Mouse (Mus musculus): Measurements from ENCODE around the gene Orai3. TPM values are rescaled to one million over a fixed set of nuclear protein-coding genes. Genes with fewer than 3 reads are reported as not detected.

Gene Orai3
- total RNA-seq, 2 experiments from 2014 or later: 19.8 to 22.5 TPM

DNA sequence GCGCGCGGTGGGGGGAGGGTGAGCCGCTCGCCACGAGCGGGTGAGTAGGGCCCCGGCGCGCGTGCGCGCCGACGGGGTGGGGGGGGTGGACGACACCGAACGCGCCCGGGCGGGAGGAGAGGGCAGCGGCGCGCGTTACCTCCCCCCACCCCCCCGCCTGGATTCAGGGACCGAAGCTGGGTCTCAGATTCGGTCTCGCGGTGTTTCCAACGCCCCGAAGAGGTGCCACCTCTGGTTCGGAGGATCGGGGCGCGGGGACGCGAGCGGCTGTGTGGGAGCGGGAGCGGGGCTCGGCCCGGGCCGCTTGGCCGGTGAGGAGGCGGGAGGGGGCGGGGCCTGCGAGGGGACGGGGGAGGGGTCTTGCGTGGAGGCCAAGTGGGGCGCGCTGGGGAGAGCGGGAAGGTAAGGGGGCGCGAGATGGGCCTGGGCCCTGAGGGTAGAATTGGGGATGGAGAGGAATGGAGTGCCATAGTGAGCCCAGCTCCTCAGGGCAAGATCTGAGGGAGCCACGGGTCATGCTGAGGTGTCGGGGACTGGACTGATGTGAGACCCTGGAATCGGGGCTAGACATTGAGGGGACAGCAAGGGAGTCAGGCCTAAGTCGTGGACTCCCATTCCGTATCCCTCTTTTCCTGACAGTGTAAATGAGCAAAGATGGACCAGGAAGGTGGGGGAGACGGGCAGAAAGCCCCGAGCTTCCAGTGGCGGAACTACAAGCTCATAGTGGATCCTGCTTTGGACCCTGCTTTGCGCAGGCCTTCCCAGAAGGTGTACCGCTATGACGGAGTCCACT is 8.1 kb downstream of the Orai3 start:
- intact Hi-C loops (cut with DNase I): no loop called here
- no peak for DNase-seq (ENCODE audit: low spot score in 2 of 2)

DNA sequence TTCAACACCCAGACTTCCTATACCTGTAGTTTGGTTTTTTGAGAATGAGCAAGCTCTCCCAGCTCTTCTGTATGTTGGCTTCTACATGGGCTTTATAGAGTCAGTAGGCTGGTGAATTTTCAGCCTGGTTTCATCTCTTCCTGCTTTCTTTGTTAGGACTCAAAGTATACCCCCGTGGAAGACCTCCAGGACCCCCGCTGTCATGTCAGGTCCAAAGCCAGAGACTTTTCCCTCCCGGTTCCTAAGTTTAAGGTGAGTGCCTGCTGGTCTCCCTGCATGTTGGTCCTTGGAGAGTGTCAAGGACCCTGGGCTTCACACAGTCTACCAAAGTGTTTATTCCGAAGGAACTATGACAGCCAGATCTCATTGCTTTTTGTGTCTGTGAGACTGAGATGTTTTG is 8.7 kb downstream of the Orai3 start:
- DNase-seq (ENCODE audit: low spot score in 2 of 2): no peak
- intact Hi-C loops (cut with DNase I): no loop called here

DNA sequence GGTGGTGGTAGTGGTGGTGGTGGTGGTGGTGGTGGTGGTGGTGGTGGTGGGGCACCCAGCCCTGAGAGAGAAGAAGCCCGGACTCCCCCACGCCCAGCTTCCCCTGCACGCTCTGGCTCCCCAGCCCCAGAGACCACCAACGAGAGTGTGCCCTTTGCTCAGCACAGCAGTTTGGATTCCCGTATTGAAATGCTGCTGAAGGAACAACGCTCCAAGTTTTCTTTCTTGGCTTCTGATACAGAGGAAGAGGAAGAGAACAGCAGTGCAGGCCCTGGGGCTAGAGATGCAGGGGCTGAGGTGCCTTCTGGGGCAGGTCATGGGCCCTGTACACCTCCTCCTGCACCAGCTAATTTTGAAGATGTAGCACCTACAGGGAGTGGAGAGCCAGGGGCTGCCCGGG is 15.7 kb downstream of the Orai3 start, which contains the start of gene Gm49388:
Gm49388 (plus strand) TSS at position 301 of the 400 bp plus-strand sequence.
- DNase-seq (ENCODE audit: low spot score in 2 of 2): no peak
- intact Hi-C loops (cut with DNase I): no loop called here

DNA sequence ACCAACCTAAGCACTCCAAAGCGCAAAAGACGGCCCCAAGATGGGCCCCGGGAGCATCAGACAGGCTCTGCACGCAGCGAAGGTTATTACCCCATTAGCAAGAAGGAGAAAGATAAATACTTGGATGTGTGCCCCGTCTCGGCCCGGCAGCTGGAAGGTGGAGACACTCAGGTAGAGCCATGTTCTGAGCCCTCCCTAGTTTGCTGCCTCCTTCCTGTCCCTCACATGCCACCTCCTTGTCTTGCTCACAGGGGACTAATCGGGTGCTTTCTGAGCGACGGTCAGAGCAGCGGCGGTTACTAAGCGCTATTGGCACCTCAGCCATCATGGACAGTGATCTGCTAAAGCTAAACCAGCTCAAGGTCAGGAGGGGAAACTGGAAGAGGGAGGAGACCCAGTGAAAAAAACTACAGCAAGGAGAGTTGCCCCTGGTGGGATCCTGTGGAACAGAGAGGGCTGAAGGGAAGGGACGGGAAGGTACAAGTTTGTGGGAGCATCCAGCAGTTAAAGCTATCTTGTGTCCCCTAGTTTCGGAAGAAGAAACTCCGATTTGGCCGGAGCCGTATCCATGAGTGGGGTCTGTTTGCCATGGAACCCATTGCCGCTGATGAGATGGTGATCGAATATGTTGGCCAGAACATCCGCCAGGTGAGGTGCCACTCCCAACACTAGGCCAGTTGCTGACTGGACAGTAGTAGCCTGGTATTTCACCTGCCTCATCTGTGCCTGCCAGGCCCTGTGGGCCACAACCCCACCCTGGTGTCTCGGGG is 27.6 kb downstream of the Orai3 start:
- DNase-seq (ENCODE audit: low spot score in 2 of 2): no peak
- intact Hi-C loops (cut with DNase I): no loop called here

DNA sequence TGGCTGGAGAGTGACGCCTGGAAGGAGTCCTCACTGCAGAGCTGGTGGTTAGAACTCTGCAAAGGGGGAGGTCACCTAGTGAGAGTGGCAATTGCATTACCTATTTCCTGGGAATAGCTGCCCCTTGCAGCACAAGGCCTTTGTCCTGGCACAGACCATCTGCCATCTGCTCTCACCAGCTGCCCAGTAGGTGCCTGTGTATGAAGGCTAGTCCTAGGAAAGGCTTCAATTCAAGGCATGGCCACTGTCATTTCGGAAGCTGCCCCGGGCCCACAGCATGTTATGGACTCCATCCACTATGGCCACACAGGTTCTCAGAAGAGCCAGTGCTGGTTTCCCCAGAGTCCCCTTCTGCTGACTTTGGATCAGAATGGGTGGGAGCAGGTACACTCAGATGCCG is 29.0 kb downstream of the Orai3 start:
- DNase-seq (ENCODE audit: low spot score in 2 of 2): no peak
- intact Hi-C loops (cut with DNase I): no loop called here

DNA sequence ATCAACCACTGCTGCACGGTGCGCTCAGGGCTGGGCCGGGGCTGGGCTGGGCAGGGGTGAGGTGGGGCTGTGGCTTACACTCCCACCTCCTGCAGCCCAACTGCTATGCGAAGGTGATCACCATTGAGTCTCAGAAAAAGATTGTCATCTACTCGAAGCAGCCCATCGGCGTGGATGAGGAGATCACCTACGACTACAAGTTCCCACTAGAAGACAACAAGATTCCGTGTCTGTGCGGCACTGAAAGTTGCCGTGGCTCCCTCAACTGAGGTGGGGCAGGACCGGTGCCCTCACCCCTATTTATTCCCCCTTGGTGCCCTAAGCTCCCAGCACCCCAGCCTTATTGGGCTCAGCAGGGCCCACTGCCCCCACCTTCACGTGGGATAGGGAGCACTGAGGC is 29.6 kb downstream of the Orai3 start:
- intact Hi-C loops (cut with DNase I): no loop called here
- no peak for DNase-seq (ENCODE audit: low spot score in 2 of 2)

DNA sequence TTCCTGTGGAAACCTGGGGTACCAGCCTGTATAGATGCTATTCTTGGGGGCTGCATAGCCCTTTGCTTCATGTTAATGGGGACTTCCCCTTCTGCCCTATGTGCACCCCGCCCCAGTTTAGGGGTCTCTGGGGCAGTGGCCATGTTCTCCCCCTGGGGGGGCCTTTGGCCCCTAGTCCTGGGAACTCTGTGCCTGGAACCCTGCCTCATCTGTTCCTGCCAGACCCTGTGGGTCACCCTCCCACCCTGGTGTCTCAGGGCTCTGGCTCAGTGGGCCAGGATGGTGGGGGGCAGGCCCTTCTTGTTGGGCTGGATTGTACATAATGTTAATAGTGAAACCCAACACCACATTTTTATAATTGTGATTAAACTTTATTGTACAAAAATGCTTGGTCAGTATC is 30.1 kb downstream of the Orai3 start:
- no peak for DNase-seq (ENCODE audit: low spot score in 2 of 2)
- intact Hi-C loops (cut with DNase I): no loop called here

DNA sequence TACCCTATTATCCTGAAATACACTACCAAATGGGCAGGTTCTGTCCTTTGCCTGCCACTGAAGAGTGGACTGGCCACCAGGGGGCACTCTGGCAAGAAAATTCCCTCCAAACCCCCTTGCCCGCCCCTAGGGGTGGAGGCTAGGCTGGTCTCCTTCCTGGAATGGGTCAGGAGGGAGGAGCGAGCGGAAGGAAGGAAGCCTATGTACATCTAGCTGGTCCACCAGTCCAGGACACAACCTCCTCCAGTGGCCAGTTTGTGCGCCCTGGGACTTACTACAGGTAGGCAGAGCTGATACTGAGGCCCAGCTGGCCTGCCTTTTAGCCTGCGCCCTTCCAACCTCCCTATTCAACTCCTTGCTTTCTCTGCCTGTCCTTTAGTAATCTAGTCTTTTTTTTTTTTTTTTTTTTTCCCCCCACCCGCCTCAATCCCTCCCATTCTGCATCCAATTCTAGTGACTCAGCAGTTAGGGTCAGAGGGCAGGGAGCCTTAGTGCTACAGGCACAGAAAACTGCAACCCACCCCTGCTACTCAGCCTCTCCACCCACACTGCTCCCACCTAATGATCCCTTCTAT is 30.9 kb downstream of the Orai3 start, which contains the start of gene Hsd3b7:
Hsd3b7 (plus strand) TSS at position 170 of the 575 bp plus-strand sequence.
- DNase-seq (ENCODE audit: low spot score in 2 of 2): peak; percentile 87 to 88
- intact Hi-C loops (cut with DNase I): no loop called here

DNA sequence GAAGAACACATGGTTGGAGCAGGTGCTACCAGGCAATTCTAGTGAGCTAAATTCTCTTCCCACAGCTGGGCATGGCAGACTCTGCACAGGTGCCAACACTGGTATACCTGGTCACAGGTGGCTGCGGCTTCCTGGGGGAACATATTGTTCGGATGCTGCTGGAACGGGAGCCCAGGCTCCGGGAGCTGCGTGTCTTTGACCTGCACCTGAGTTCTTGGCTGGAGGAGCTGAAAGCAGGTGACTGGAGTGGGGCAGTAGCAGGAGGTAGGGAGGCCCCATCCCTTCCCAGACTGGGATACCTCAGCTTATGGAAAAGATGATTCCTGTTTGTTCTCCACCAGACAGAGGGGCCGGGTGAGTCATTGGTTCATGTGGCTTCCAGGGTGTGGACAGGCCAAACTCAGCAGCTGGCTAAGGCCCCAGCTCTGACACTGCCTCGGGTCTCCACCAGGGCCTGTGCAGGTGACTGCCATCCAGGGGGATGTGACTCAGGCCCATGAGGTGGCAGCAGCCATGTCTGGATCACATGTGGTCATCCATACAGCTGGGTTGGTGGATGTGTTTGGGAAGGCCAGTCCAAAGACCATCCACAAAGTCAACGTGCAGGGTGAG is 31.5 kb downstream of the Orai3 start:
- DNase-seq (ENCODE audit: low spot score in 2 of 2): no peak
- intact Hi-C loops (cut with DNase I): no loop called here

DNA sequence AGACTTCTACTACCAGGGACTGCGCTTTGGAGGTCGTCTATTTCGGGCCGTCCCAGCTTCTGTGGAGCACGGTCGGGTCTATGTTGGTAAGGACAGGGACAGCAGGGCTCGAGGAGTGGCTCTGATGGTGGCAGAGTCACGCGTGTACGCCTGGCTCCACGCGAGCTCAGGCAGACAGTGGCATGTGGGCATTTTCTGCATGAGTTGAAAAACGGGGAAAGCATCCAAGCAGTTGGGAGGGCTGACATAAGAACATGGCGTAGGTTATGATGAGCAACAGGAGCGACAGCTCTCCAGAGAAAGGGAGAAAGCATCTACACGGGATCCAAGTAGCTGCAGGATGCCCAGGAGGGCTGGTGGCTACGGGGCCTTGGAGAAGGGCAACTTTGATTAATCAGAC is 32.7 kb downstream of the Orai3 start:
- intact Hi-C loops (cut with DNase I): no loop called here
- DNase-seq (ENCODE audit: low spot score in 2 of 2): no peak

DNA sequence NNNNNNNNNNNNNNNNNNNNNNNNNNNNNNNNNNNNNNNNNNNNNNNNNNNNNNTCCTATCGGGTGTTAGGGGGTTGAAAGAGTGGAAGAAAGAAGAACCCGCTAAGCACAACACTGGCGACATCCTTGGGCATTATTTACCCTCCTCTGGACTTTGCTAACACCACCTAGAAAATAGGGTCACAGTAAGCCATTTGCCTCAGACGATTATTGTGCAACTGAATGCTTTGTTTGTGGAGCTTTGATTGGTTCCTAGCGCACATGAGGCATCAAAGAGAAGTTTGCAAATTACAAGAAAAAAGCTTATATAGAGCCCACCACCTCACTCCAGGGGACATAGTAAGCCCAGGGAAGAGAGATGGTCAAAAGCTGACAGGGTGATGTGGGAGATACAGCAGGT is 39.2 kb downstream of the Orai3 start:
- intact Hi-C loops (cut with DNase I): no loop called here
- DNase-seq (ENCODE audit: low spot score in 2 of 2): no peak

DNA sequence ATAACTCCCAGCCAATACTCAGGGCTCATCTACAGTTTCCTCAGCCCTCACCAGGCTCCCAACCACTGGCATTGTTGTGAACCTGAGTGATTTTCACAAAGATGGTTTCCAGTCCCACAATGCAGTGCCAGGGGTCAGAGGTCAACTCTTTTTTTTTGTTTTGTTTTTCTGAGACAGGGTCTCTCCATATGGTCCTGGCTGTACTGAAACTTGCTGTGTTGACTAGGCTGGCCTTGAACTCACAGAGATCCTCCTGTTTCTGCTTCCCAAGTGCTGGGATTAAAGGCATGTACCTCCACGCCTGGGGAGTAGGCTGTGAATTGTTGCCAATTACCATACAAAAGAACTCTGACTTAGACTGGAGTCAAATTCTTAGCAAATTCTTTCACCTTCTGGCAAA is 40.2 kb downstream of the Orai3 start:
- intact Hi-C loops (cut with DNase I): no loop called here
- DNase-seq (ENCODE audit: low spot score in 2 of 2): no peak

DNA sequence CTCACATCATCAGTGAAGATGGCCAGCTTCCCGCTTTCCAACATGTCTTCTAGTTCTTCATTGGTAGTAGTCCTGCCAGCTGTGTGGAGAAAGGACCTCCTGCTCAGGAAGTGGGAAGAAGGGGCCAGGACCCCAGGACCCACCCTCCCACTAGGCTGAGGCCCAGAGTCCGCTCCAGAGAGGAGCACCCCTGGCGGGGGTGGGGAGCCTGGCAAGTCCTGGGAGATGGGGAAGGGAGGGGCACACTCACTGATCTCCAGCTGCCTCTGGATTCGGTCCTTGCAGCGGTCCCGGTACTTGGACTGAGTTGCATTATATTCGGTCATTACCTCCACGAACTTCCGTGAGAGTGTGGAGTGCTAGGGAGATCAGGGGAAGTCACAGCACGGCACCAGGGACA is 41.0 kb downstream of the Orai3 start:
- intact Hi-C loops (cut with DNase I): no loop called here

DNA sequence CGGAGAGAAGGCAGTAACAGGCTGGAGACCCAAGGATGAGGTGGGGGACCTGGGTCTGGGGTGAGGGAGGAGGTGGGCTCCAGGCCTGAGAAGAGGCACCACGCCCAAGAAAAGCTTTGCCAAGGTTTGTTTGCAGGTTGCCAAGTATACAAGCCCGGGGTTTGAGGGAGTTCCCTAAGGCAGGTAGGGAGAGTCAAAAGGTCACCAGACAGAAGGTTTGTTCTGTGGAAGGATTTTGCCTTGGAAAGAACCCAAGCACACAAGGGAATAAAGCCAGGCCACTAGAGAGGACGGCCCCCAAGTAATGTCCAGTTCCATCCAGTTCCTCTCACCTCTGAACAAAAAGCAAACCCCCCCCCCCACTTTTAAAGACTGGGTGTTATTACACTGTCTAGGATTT is 41.6 kb downstream of the Orai3 start:
- intact Hi-C loops (cut with DNase I): no loop called here
- no peak for DNase-seq (ENCODE audit: low spot score in 2 of 2)

More for the DNA sequence above, 41.0 kb downstream of the Orai3 start:
- no peak for DNase-seq (ENCODE audit: low spot score in 2 of 2)

DNA sequence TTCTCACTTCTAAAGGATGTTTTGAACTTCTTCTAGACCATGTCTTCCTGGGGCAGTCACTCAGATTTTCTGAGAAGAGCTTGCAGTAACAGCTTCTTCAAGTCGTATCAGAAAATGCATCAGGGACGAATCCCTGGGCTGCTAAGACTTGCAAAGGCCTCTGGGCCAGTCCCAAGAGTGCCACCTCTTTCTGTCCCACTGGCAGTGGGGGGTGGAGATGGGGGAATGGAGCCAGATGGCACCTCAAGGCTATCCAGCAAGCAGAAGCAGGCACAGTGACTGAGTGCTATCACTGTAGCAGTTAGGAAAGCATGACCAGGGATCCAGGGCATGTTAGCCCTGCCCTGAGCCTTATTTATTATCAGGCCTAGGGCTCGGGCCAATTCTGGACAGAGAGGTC is 42.7 kb downstream of the Orai3 start:
- no peak for DNase-seq (ENCODE audit: low spot score in 2 of 2)
- intact Hi-C loops (cut with DNase I): no loop called here

DNA sequence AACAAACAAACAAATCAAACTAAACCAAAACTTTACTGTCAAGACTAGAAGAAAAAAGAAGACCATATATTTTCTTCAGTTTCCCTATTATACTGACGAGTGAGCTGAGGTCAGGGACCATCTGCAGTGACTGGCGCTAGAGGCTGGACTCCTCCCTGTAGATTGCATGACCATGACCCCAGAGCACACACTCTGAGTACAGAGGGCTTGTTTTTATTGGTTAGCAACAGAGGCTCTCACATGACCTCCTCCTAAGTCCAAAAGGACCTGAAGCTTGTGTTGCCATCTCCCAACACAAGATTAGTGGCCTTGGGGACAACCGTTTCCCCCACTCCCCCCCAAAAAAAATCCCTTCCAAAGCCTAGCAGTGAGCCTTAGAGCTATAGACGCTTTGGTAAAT is 44.2 kb downstream of the Orai3 start:
- intact Hi-C loops (cut with DNase I): no loop called here

DNA sequence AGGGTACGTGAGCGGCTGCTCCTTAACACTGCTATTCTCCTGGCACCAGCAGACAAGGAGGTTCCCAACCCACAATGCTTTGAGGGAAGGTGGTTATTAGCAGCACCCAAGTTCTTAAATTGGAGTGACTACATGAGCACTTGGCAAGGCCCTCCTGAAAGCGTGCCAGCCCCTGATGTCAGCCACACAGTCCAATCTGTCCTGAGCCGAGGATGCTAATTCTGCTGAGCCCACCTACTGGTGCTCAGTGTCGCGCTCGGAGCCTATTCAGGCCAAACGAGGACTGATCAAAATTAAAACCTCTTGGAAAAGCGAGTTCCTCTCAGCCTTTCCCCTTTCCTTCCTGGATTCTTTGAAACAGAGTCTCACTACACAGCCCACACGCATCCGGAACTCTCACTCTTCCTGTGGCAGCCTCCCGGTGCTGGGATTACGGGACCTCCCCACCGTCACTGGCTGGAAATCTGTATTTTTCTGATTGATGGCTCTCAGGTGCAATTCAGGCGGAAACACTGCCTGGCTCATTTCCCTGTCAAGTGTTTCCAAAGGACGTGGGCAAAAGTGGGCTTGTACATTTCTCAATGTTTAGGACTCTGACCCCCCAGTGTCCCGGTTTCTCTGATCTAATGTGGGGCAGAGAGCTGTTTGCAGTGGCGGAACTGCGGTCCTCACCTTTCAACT is 44.8 kb downstream of the Orai3 start:
- intact Hi-C loops (cut with DNase I): no loop called here
- peak; percentile 77 to 85 for DNase-seq (ENCODE audit: low spot score in 2 of 2)

More for the DNA sequence above, 44.2 kb downstream of the Orai3 start:
- DNase-seq (ENCODE audit: low spot score in 2 of 2): no peak

DNA sequence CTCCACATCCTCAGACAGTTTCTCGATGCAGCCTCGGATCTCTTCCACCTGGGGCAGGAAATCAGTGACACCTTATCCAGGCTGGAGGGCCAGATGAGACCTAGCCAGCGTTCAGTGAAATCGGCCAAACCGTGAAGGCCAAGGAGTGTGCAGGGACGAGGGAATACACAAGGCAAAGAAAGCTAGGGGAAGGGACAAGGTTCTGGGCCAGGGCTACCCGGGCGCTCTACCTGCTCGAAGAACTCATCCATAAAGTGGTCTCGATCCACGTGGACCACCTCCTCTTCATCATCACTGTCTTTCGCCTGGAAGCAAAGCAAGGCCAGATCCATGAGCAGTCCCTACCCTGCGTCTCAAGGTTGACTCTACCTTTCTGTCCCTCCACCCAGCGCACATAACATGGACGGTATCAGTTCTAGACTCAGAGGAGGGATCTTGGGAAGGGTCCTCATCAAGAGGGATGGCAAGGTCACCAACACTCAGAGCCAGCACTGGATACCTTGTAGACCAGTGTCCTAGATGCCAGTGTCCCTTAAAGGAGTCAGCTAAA is 45.6 kb downstream of the Orai3 start:
- intact Hi-C loops (cut with DNase I): no loop called here

More for the DNA sequence above, 45.6 kb downstream of the Orai3 start:
- DNase-seq (ENCODE audit: low spot score in 2 of 2): no peak
